2 mouse cellular contexts compared by ENCODE assay signal in genomic region chr7:28825686-28826401, GRCm38 (mm10).
TF ChIP-seq lines count a peak whose summit lies in the region.

No protein-coding gene starts in this region.

TF ChIP-seq in C2C12, 6 proteins besides CTCF, POLR2A, EP300 and RAD21 (continued from another document):
- TF ChIP-seq MYOD1 (IDR thresholded peaks at IDR 0.05; ENCODE audit: control insufficient read depth, insufficient read length, low read depth) (no peak), CEBPB (IDR thresholded peaks at IDR 0.05; ENCODE audit: low read depth) (no peak), MYOG (IDR thresholded peaks at IDR 0.05; ENCODE audit: control insufficient read depth, extremely low read depth, insufficient read length) (no peak), FOSL1 (IDR thresholded peaks at IDR 0.05; ENCODE audit: insufficient read depth, low read length, poor library complexity, severe bottlenecking) (no peak)

TF ChIP-seq in ES-E14, 5 proteins besides CTCF, POLR2A, EP300 and RAD21 (continued from another document):
- TF ChIP-seq ZNF384 (IDR thresholded peaks at IDR 0.05; ENCODE audit: low read depth, low read length) = 0 out of 2 replicates have a peak, but pooled peaks have one; percentile 12
- TF ChIP-seq MAFK (IDR thresholded peaks at IDR 0.05; ENCODE audit: insufficient read depth, low read depth, low read length) = no peak
- TF ChIP-seq ZC3H11A (IDR thresholded peaks at IDR 0.05; ENCODE audit: borderline replicate concordance, low read depth, low read length) = no peak
